Mouse (Mus musculus) gastrocnemius, postnatal 14 days (tissue): Measurements from ENCODE around the gene Pou5f1. TPM values are rescaled to one million over a fixed set of nuclear protein-coding genes. Genes with fewer than 3 reads are reported as not detected.

ENCODE experiments used
- DNase-seq: peaks from one replicate; pipeline ENCODE4 v3.0.0; 2021; ENCODE audit warnings: mixed read lengths
- intact Hi-C: fragments of 180-260 bp; cut with DNase I; formaldehyde crosslinking; loops from one replicate; pipeline ENCODE4 v1.15.1; 2025; ENCODE audit warnings: low total_unique reads
- total RNA-seq, 2 experiments: library from RNA; stranded (reverse); gene quantifications; 2 replicates each; pipeline ENCODE4 v1.2.3; 2021

Pou5f1 gene
- total RNA-seq, 2 experiments from 2014 or later: not detected

DNA sequence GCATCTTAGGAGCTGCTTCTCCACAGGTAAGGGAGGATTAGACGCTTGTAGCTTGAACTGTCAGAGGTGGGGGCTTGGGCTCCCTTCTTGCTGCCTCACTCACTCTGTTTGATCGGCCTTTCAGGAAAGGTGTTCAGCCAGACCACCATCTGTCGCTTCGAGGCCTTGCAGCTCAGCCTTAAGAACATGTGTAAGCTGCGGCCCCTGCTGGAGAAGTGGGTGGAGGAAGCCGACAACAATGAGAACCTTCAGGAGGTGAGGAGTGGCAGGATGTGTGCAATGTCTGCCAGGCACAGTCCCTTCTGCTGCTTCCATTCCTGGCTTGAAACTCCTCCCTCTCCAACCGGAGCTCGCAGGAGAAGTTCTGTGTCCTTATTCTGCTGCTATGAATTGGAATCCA, 3.5 kb downstream of the Pou5f1 start:
- intact Hi-C loops: no loop called here
- no peak for DNase-seq

GRCm38 (mm10) chr17:35512916-35513626, 7.3 kb downstream of the Pou5f1 start:
- intact Hi-C loops: no loop called here
- DNase-seq: no peak

DNA sequence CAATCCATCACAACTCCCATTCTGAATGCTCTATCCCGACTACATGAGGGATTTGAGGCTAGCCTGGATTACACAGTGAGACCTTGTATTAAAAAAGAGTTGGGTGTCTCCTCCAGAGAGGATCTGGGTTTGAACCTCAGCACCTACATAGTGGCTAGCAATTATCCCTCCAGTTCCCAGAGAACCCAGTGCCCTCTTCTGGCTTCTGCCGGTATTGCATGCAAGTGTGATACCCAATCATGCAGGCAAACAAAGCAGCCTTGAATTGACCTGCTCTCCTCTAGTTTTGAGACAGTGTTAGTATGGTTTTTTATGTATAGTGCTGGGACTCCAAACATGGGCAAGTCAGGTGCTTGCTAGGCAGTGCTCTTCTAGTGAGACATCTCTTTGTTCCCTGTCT, 8.1 kb downstream of the Pou5f1 start:
- DNase-seq: peak; percentile 61
- intact Hi-C loops: no loop called here

DNA sequence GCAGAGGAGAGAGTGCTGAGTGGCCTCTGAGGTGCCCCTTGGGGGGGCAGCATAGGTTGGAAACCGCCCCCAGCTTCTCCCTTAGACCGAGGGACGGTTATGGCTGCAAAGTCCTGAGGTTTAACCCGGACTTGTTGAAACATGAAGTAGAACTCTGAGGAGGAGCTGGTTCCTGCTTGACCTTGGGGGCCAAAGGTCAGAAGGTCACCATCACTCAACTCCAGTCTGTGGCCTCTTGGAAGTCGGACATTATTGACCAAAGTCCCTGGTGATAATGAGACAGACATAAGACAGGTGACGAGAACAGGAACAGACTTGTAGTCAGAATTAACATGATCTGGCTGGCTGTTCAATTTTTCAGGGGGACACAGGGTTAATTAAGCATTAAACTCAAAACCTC, 8.9 kb downstream of the Pou5f1 start:
- no peak for DNase-seq
- intact Hi-C loops: no loop called here

DNA sequence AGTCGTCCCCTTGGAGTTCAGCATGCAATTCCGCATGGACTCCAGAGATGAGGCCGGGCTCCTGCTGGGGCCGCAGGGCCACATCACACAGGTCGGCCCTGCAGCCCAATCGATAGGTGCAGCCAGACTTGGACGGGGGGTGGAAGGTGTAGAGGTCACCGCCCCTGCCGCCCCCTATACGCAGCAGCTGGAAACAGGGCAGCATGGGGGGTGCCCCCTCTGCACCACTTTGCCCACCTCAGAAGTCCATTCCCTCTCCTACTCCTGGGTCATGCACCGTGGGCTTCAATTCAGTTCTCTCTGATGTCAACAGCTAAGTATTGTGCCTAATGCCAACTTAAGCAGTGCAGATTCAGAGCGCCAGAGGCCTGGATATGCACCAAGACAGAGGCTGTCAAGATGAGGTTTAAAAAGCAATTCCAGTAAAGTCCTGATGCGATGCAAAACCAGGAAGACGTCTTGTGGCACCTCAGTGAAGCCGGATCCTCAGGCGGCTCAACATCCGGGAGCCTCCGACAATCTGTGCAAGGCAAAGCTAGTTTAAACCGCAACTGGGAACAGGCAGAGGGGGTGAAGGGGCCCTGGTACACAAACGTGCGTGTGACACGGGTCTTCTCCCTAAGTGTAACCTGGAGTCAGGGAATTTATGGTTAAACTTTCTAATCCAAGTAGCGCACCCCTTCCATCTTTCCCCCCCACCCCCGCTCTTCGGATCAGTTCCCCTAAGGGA, 10.3 kb downstream of the Pou5f1 start:
- intact Hi-C loops: no loop called here
- no peak for DNase-seq

- intact Hi-C loops: no loop called here
Measured at GRCm38 (mm10) chr17:35516652-35517500, 11.1 kb downstream of the Pou5f1 start, which contains the start of the genes Tcf19 and Cchcr1. Gene Tcf19 (minus strand): TSS chr17:35516824. Gene Cchcr1 (plus strand): TSS chr17:35517100.

GRCm38 (mm10) chr17:35517526-35517925, 11.7 kb downstream of the Pou5f1 start:
- no peak for DNase-seq
- intact Hi-C loops: no loop called here

More at GRCm38 (mm10) chr17:35516652-35517500, 11.1 kb downstream of the Pou5f1 start, which contains the start of the genes Tcf19 and Cchcr1:
- DNase-seq: peak; percentile 97

DNA sequence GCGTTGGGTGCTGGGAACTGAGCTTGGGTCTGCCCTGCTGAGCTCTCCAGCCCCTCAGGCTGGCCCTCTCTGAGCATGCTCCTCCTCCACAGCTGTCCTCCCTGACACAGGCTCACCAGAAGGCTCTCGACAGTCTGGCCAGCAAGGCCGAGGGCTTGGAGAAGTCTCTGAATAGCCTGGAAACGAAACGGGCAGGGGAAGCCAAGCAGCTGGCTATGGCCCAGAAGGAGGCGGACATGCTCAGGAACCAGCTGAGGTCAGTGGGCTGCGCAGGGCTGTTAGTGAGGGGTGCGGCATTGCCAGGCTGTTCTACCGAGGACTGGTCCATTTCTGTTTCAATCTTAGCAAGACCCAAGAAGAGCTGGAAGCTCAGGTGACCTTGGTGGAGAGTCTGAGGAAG, 18.5 kb downstream of the Pou5f1 start:
- DNase-seq: peak; percentile 46
- intact Hi-C loops: no loop called here

GRCm38 (mm10) chr17:35526644-35527043, 20.8 kb downstream of the Pou5f1 start:
- intact Hi-C loops: no loop called here

DNA sequence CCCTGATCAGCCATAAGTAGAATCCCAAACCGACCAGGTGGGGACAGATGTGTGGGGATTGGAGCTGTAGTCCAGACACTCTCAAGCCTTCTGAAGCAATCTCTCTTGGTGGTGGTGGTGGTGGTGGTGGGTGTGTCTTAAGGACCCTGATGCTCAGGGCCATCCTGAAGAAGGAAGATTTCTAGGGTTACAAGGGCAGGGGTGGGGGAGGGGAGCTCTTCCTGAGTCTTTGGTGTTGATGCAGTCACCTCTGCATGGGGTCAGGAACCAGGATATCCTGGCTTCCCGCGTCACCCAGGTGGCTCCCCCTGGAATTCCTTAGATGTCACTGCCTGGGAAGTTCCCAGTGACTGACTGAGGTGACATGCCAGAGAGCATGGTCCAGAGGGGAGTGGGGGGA, 26.5 kb downstream of the Pou5f1 start:
- DNase-seq: no peak
- intact Hi-C loops: no loop called here

More at GRCm38 (mm10) chr17:35526644-35527043, 20.8 kb downstream of the Pou5f1 start:
- no peak for DNase-seq

DNA sequence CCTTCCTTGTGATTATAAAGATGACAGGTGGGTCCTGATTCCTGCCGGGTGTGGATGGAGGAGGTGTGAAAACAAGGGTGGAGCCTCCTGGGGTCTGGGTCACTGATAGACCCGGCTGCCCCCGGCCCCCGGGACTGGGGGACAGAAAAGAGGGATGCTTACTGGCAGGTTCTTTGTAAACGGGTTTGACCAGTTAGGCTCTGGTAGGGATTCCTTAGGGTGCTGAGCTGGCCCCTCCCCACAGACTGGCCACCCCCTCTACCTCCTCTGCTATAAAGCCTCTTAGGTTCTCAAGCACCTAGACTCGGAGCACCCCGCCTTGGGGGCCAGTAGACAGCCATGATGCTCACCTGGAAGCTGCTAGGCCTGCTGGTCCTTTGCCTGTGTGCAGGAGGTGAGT, 27.1 kb downstream of the Pou5f1 start, which contains the start of gene Psors1c2:
Psors1c2 (plus strand) TSS at position 301 of the 400 bp plus-strand sequence.
- no peak for DNase-seq
- intact Hi-C loops: no loop called here

- intact Hi-C loops: no loop called here
- peak; percentile 71 for DNase-seq
Measured at GRCm38 (mm10) chr17:35534343-35534742, 28.5 kb downstream of the Pou5f1 start.

DNA sequence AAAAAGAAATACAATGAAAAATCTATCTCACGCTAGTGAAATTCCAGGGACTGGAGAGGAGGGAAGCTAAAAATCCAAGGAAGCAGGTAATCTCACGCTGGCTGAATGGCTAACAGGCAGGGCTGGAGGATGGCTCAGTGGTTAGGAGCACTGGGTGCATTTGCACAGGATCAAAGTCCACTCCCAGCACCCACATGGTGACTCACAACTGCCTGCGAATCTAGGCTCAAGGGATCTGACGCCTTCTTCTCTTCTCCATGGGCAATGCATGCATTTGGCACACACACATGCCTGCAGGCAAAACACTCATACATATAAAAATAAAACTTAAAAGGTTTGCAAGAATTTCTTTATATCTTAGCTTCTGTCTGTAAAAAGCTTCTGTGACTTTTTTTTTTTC, 31.6 kb downstream of the Pou5f1 start:
- intact Hi-C loops: no loop called here
- no peak for DNase-seq

GRCm38 (mm10) chr17:35538476-35538875, 32.7 kb downstream of the Pou5f1 start:
- intact Hi-C loops: no loop called here

GRCm38 (mm10) chr17:35539540-35539939, 33.7 kb downstream of the Pou5f1 start:
- DNase-seq: no peak
- intact Hi-C loops: no loop called here

More at GRCm38 (mm10) chr17:35538476-35538875, 32.7 kb downstream of the Pou5f1 start:
- no peak for DNase-seq

DNA sequence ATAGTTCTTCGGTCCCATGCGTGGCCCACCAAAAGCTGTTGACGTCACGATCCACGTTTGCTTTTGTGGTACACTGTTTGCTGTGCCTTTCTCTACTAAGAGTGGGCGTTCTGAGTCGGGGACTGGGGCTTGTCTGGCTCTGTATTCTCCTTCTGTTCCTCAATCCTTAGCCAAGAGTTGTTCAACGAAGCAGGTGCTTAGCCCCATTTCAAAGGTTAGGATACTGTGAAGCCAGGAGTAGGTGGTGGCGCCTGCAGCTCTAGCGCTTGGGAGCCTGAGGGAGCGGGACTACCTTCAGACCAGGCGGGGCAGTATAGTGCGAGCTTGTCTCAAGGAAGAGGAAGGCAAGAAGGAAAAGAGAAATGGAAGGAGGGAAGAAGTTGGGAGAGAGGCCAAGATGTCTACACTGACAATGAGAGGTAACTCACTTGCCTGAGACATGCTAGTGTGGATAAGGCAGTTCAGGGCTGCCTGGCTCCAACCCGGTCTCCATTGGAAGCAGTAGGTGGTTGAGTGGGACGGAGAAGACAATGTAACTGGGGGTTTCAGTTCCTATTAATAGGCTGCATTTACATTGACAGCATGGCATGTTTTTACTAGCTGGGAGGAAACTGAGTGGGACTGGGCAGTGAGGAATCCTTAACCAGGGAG, 37.1 kb downstream of the Pou5f1 start:
- no peak for DNase-seq
- intact Hi-C loops: no loop called here

DNA sequence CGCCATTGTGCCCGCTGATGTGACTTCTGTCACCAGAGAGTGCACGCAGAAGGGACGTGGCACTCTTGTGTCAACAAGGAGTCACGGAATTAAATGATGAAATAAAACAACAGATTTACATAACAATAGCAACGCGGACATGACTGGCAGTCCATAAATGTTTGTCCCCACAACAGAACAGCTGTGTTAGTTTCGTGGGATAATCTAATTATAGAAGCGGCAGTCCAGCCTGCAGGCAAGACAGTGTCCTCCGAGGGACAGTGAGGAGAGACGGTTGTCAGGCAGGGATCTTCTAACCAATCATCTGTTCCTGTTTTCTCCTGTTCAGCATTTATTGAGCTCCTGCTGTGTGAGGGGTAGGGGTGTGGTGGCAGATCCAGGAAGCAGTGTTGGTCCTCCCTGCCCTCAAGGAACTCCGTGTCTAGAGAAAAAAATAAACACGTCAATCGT, 37.6 kb downstream of the Pou5f1 start:
- intact Hi-C loops: no loop called here

DNA sequence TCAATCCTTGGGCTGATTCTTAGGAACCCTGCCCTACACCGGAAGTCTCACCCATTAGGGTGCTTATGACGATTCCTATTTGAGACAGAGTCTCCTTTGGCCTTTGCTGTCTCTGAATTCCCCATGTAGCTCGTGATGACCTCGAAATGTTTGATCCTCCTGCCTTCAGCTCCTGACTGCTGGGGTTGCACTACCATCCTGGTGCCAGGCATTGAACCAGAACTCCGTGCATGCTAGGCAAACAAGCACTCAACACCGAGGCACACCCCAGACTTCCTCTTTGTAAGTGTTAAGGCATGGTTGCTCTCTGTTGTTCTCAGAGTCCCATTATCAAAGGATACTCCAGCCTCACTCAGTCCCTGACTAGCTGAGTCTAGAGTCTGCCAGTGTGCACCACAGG, 38.2 kb downstream of the Pou5f1 start:
- no peak for DNase-seq
- intact Hi-C loops: no loop called here

More for the DNA sequence above, 37.6 kb downstream of the Pou5f1 start:
- DNase-seq: no peak

DNA sequence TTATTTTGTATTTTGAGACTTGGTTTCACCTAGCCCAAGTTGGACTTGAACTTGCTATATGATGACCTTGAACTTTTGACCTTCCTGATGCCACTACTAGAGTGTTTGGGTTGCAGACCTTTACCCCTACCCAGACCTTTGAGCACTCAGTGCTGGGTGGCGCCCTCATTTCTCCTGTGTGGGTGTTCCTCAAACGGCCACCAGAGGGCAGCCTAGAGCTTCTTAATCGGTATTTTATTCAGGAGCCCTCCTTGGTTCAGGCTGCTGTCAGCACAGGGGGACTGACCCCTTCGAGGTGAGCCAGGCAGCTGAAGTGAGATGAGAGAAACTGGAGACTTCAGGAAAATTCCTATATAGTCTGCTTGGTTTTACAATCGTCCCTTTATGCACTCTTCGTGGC, 38.9 kb downstream of the Pou5f1 start:
- no peak for DNase-seq
- intact Hi-C loops: no loop called here
